Mouse (Mus musculus): ENCODE results near the gene Inf2. TPM values are rescaled to one million over a fixed set of nuclear protein-coding genes. Genes with fewer than 3 reads are reported as not detected.

Inf2 gene
- total and polyA plus RNA-seq, 2 experiments from 2014 or later: 1.4 to 5.9 TPM

DNA sequence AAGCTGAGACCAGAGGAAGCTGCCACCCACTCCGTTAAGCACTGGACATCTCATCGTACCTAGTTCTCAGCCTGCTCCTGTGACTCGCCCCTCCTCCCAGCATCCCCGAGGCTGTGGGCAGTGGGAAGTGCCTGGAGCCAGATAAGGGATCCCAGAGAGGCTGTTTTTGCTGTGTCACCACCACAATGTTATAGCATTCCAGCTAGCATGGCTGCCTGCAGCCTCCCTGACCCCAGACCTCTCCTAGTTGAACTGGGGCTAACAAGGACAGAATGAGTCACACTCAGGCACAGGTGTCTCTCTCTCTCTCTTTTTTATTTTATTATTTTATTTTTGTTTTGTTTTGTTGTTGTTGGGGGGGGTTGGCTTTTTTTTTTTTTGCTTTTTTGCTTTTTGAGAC, 10.6 kb downstream of the Inf2 start:
- Histone ChIP-seq H3K27ac (no peak overlapping the region), H3K4me1 (ENCODE audit: insufficient read depth, low read length) (peaks cover 9% of the 10 kb centered on the region; the same call in 1 of the 2 replicates), H3K4me3 (ENCODE audit: low read length) (no peak overlapping the region), H3K27me3 (ENCODE audit: insufficient read depth, low read length) (no peaks in the 10 kb centered on the region), H3K36me3 (ENCODE audit: insufficient read depth, low read length) (no peaks in the 10 kb centered on the region), H3K4me2 (ENCODE audit: low read depth, low read length) (no peak overlapping the region), H3K9me3 (ENCODE audit: low read length) (no peaks in the 10 kb centered on the region), H3K9ac (replicated peaks; ENCODE audit: low read length) (no peak overlapping the region)
- no peak for ATAC-seq
- TF ChIP-seq CTCF (IDR thresholded peaks at IDR 0.05; ENCODE audit: low read depth): no peak
- no peak for DNase-seq (ENCODE audit: low spot score)
- 56% methylated on average over 4 of the region's 4 CpGs for WGBS

DNA sequence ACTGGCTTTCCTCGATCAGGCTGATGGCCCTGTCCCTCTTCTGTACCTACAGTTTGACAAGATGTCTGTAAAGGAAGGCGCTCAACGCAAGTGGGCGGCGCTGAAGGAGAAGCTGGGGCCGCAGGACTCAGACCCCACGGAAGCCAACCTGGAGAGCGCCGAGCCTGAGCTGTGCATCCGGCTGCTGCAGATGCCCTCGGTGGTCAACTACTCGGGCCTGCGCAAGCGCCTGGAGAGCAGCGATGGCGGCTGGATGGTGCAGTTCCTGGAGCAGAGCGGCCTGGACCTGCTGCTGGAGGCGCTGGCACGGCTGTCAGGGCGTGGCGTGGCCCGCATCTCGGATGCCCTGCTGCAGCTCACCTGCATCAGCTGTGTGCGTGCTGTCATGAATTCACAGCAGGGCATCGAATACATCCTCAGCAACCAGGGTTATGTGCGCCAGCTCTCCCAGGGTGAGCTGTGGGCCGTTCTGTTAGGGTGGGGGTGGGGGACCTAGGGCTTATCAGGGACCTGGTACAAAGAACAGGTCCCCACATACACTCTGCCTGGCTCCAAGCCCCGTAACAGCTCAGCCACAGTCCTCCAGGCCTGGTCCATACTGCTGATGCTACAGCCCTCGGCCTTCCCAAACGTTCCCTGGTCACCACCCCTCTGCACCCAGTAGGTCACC, 11.5 kb downstream of the Inf2 start:
- H3K36me3 ChIP-seq (ENCODE audit: insufficient read depth, low read length): no peaks in the 10 kb centered on the region
- DNase-seq (ENCODE audit: low spot score): no peak
- H3K9ac ChIP-seq (replicated peaks; ENCODE audit: low read length): no peak overlapping the region
- no peak overlapping the region for H3K27ac ChIP-seq
- H3K4me2 ChIP-seq (ENCODE audit: low read depth, low read length): no peak overlapping the region
- peaks cover 3% of the 10 kb centered on the region; the same call in 1 of the 2 replicates for H3K4me1 ChIP-seq (ENCODE audit: insufficient read depth, low read length)
- no peaks in the 10 kb centered on the region for H3K9me3 ChIP-seq (ENCODE audit: low read length)
- ATAC-seq: no peak
- TF ChIP-seq CTCF (IDR thresholded peaks at IDR 0.05; ENCODE audit: low read depth): no peak
- no peak overlapping the region for H3K4me3 ChIP-seq (ENCODE audit: low read length)
- no peaks in the 10 kb centered on the region for H3K27me3 ChIP-seq (ENCODE audit: insufficient read depth, low read length)
- WGBS: 79% methylated on average over 30 of the region's 30 CpGs

DNA sequence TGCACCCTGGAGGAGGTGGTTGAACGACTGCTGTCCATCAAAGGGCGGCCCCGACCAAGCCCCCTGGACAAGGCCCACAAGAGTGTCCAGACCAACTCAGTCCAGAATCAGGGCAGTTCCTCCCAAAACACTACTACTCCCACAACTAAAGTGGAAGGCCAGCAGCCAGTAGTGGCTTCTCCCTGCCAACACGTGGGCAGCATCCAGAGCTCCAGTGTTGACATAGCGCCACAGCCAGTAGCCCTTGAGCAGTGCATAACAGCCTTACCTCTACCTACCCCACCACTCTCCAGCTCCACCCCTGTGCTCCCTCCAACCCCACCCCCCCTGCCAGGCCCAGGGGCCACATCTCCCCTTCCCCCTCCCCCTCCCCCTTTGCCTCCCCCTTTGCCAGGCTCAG, 15.4 kb downstream of the Inf2 start:
- Histone ChIP-seq H3K9ac (replicated peaks; ENCODE audit: low read length) (no peak overlapping the region), H3K36me3 (ENCODE audit: insufficient read depth, low read length) (no peaks in the 10 kb centered on the region), H3K4me3 (ENCODE audit: low read length) (no peak overlapping the region), H3K27ac (no peak overlapping the region), H3K9me3 (ENCODE audit: low read length) (no peaks in the 10 kb centered on the region), H3K4me1 (ENCODE audit: insufficient read depth, low read length) (no peaks in the 10 kb centered on the region), H3K4me2 (ENCODE audit: low read depth, low read length) (no peak overlapping the region), H3K27me3 (ENCODE audit: insufficient read depth, low read length) (no peaks in the 10 kb centered on the region)
- ATAC-seq (no peak), DNase-seq (ENCODE audit: low spot score) (no peak)
- 83% methylated on average over 5 of the region's 5 CpGs for WGBS
- no peak for TF ChIP-seq CTCF (IDR thresholded peaks at IDR 0.05; ENCODE audit: low read depth)

DNA sequence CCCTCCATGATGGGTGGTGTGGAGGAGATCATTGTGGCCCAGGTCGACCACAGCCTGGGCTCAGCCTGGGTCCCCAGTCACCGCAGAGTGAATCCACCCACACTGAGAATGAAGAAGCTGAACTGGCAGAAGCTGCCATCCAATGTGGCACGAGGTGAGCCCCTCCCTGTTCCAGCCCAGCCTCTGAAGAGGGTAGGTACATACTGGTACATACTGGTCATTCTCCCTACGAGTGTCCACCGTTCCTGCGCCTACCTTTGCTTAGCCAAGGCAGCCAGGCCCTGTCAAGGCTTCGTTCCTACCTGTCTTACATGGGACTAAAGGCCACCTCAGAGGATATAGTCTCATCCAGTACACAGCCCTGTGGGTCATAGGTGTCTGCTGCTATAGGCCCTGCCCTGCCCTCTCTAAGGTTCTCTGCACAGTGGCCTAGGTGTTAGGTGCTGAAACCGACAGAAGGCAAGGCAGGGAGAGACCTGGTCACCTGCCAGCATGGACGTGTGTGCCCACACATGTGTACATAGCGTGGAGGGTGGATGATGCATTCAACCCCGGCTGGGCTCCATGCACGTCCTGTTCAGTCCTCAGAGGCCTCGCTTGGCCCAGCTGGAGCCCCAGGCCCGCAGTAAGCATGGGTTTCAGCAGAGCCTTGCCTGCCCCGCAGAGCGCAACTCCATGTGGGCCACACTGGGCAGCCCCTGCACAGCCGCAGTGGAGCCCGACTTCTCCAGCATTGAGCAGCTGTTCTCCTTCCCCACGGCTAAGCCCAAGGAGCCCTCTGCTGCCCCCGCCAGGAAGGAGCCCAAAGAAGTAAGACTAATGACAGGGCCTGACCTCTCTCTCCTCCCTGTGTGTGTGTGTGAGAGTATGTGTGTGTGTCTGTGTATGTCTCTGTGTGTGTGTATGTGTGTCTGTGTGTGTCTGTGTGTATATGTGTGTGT, 16.4 kb downstream of the Inf2 start:
- H3K27ac ChIP-seq: no peak overlapping the region
- DNase-seq (ENCODE audit: low spot score) (peak; percentile 66), ATAC-seq (peak; percentile 68)
- peak; percentile 57 for TF ChIP-seq CTCF (IDR thresholded peaks at IDR 0.05; ENCODE audit: low read depth)
- no peak overlapping the region for H3K4me2 ChIP-seq (ENCODE audit: low read depth, low read length)
- H3K27me3 ChIP-seq (ENCODE audit: insufficient read depth, low read length): no peaks in the 10 kb centered on the region
- no peaks in the 10 kb centered on the region for H3K4me1 ChIP-seq (ENCODE audit: insufficient read depth, low read length)
- H3K9me3 ChIP-seq (ENCODE audit: low read length): no peaks in the 10 kb centered on the region
- 56% methylated on average over 20 of the region's 20 CpGs for WGBS
- H3K36me3 ChIP-seq (ENCODE audit: insufficient read depth, low read length): no peaks in the 10 kb centered on the region
- no peak overlapping the region for H3K4me3 ChIP-seq (ENCODE audit: low read length)
- no peak overlapping the region for H3K9ac ChIP-seq (replicated peaks; ENCODE audit: low read length)

DNA sequence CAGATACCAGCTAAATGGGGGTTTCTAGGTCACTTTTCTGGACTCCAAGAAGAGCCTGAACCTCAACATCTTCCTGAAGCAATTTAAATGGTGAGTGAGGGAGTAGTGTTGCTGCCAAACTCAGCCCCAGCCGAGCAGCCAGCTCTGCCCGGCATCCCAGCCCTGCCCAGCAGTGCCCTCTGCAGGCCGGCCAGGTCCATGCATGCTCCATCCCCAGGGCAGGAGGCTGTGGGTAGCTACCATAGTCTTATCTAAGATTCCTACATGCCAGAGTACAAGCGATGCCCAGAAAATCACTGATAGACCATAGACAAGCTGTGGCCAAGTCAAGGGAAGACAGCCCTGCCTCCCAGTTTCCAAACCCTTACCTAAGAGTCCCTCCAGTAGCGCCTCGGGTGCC, 17.2 kb downstream of the Inf2 start:
- Histone ChIP-seq H3K36me3 (ENCODE audit: insufficient read depth, low read length) (no peaks in the 10 kb centered on the region), H3K4me2 (ENCODE audit: low read depth, low read length) (no peak overlapping the region), H3K27me3 (ENCODE audit: insufficient read depth, low read length) (no peaks in the 10 kb centered on the region), H3K9ac (replicated peaks; ENCODE audit: low read length) (no peak overlapping the region), H3K9me3 (ENCODE audit: low read length) (no peaks in the 10 kb centered on the region), H3K4me1 (ENCODE audit: insufficient read depth, low read length) (no peaks in the 10 kb centered on the region), H3K27ac (no peak overlapping the region), H3K4me3 (ENCODE audit: low read length) (no peak overlapping the region)
- peak; percentile 93 for TF ChIP-seq CTCF (IDR thresholded peaks at IDR 0.05; ENCODE audit: low read depth)
- DNase-seq (ENCODE audit: low spot score): peak; percentile 76
- 49% methylated on average over 6 of the region's 6 CpGs for WGBS
- peak; percentile 81 for ATAC-seq

DNA sequence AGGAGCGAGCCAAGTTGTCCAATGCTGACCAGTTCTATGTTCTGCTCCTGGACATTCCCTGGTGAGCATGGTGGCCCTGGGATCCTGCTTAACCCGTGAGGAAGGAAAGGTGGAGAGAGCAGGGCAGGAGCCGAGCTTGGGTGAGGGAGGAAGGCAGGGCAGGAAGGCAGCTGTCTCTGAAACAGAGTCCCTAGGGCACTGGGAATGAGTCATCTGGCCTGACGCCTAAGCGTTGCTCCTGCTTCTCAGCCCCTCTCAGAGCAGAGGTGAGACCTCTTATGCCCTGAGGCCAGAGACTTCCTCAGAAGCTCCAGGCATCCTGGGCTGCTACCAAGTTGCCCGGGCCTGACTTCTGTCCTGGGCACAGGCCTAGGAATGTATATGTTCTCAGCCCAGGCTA, 18.4 kb downstream of the Inf2 start:
- no peaks in the 10 kb centered on the region for H3K27me3 ChIP-seq (ENCODE audit: insufficient read depth, low read length)
- 68% methylated on average over 6 of the region's 6 CpGs for WGBS
- TF ChIP-seq CTCF (IDR thresholded peaks at IDR 0.05; ENCODE audit: low read depth): no peak

More for the DNA sequence above, 18.4 kb downstream of the Inf2 start:
- no peak for DNase-seq (ENCODE audit: low spot score)
- no peaks in the 10 kb centered on the region for H3K36me3 ChIP-seq (ENCODE audit: insufficient read depth, low read length)
- H3K9me3 ChIP-seq (ENCODE audit: low read length): no peaks in the 10 kb centered on the region
- no peak overlapping the region for H3K4me3 ChIP-seq (ENCODE audit: low read length)
- H3K4me2 ChIP-seq (ENCODE audit: low read depth, low read length): no peak overlapping the region
- no peak for ATAC-seq
- no peaks in the 10 kb centered on the region for H3K4me1 ChIP-seq (ENCODE audit: insufficient read depth, low read length)
- no peak overlapping the region for H3K9ac ChIP-seq (replicated peaks; ENCODE audit: low read length)
- no peak overlapping the region for H3K27ac ChIP-seq
